Mouse (Mus musculus): ENCODE measurements at regions not wholly inside any gene's neighbourhood (a gene's known extent, or its start where the extent isn't known, plus 50 kb on each side); places are given as distances from the start of the nearest gene placed in this dataset.

GRCm38 (mm10) chr14:8952853-8953397 lies 286.9 kb upstream of the 4930452B06Rik start:
- no peak for DNase-seq (ENCODE audit: low spot score in 2 of 2)

GRCm38 (mm10) chr14:8948751-8949150 lies 282.7 kb upstream of the 4930452B06Rik start:
- DNase-seq (ENCODE audit: low spot score in 2 of 2): no peak

- DNase-seq (ENCODE audit: low spot score in 2 of 2): no peak
These were observed 281.0 kb upstream of the 4930452B06Rik start for GRCm38 (mm10) chr14:8946851-8947625.

DNA sequence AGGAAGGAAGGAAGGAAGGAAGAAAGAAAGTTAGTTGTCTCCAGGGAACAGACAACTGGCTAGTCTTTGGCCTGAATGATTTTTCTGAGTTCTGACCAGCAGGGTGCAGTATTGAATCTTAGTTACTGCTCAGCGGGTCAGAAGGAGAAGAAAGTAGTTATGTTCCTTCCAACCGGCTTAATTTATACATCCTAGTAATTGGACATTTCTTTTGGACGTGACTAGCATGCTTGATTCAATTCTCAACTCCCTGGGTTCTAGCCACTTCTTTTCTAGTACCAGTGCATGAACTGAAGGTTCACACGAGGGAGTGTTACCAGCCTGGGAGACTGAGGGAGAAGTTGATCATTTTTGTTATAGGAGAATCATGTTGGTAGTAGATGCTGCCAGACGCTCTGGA lies 269.1 kb upstream of the 4930452B06Rik start:
- DNase-seq (ENCODE audit: low spot score in 2 of 2): peak; percentile 64 to 76
